ENCODE assay signal across 13 mouse cellular contexts in genomic region chr19:50013659-50014058, GRCm38 (mm10).
DNase-seq lines count a peak whose midpoint lies in the region; ATAC-seq lines count a peak whose summit lies in the region.
"Had no signal": no experiment of that assay in that cellular context is flagged by ENCODE, and none has a peak within 500 bp of the region (broad histone marks: within the 10 kb centered on the region; RNA-seq: fewer than 3 reads in every experiment).

No protein-coding gene starts in this region.

- no peaks in the 10 kb centered on the region for H3K36me3 ChIP-seq in forebrain, embryonic 14.5 days (ENCODE audit: control insufficient read depth, insufficient read depth, low read length)
- H3K36me3 ChIP-seq in forebrain, embryonic 11.5 days (ENCODE audit: control insufficient read depth, insufficient read depth, low read length), result no peaks in the 10 kb centered on the region
- no peaks in the 10 kb centered on the region for H3K36me3 ChIP-seq in lung, embryonic 15.5 days
- H3K36me3 ChIP-seq in liver, embryonic 12.5 days, result no peaks in the 10 kb centered on the region
- H3K36me3 ChIP-seq: embryonic facial prominence, embryonic 13.5 days had no signal

- 35% methylated on average over 2 of the region's 2 CpGs for WGBS in forebrain, embryonic 14.5 days
- WGBS in forebrain, embryonic 11.5 days, result 48% methylated on average over 2 of the region's 2 CpGs
- whole genome bisulfite sequencing in lung, embryonic 15.5 days, result 14% methylated on average over 2 of the region's 2 CpGs
- WGBS in liver, embryonic 12.5 days (ENCODE audit: insufficient replicate concordance), result 48% methylated on average over 2 of the region's 2 CpGs

- no peak overlapping the region for H3K27ac ChIP-seq in forebrain, embryonic 14.5 days (ENCODE audit: low read depth, low read length)
- H3K27ac ChIP-seq in forebrain, embryonic 11.5 days (ENCODE audit: low read depth, low read length), result no peak overlapping the region
- H3K27ac ChIP-seq in lung, embryonic 15.5 days, result no peak overlapping the region
- no peak overlapping the region for H3K27ac ChIP-seq in liver, embryonic 12.5 days
- H3K27ac ChIP-seq: embryonic facial prominence, embryonic 13.5 days; heart, adult 2 months had no signal

- no peak overlapping the region for H3K9ac ChIP-seq in forebrain, embryonic 14.5 days (ENCODE audit: low read length)
- H3K9ac ChIP-seq in forebrain, embryonic 11.5 days (ENCODE audit: low read length), result no peak overlapping the region
- H3K9ac ChIP-seq in lung, embryonic 15.5 days, result no peak overlapping the region
- H3K9ac ChIP-seq in liver, embryonic 12.5 days, result no peak overlapping the region
- H3K9ac ChIP-seq: embryonic facial prominence, embryonic 13.5 days; liver, postnatal 0 days had no signal

- no peak overlapping the region for H3K4me3 ChIP-seq in forebrain, embryonic 14.5 days (ENCODE audit: low read depth, low read length)
- H3K4me3 ChIP-seq in forebrain, embryonic 11.5 days (ENCODE audit: low read depth, low read length), result no peak overlapping the region
- no peak overlapping the region for H3K4me3 ChIP-seq in lung, embryonic 15.5 days
- no peak overlapping the region for H3K4me3 ChIP-seq in liver, embryonic 12.5 days
- H3K4me3 ChIP-seq: embryonic facial prominence, embryonic 13.5 days; heart, adult 2 months had no signal

- H3K27me3 ChIP-seq in forebrain, embryonic 14.5 days (replicated peaks; ENCODE audit: control insufficient read depth, insufficient read depth, low read length), result no peaks in the 10 kb centered on the region
- H3K27me3 ChIP-seq in forebrain, embryonic 11.5 days (ENCODE audit: control insufficient read depth, insufficient read depth, low read length), result no peaks in the 10 kb centered on the region
- H3K27me3 ChIP-seq in lung, embryonic 15.5 days, result no peaks in the 10 kb centered on the region
- H3K27me3 ChIP-seq in liver, embryonic 12.5 days (replicated peaks), result no peaks in the 10 kb centered on the region
- H3K27me3 ChIP-seq: embryonic facial prominence, embryonic 13.5 days had no signal

- peak; percentile 84 for ATAC-seq in forebrain, embryonic 14.5 days
- ATAC-seq in forebrain, embryonic 11.5 days (replicated peaks; ENCODE audit: low FRiP score), result no peak
- peak; percentile 62; the same call in 1 of the 2 replicates for ATAC-seq in lung, embryonic 15.5 days (ENCODE audit: borderline replicate concordance, extremely low read depth, low FRiP score, low TSS enrichment)
- no peak for ATAC-seq in erythroblast, adult 5-6 weeks (replicated peaks; ENCODE audit: low FRiP score, poor library complexity, severe bottlenecking)
- ATAC-seq in liver, embryonic 12.5 days, result no peak
- ATAC-seq: liver, postnatal 0 days had no signal

- peak; percentile 74 for DNase-seq in forebrain, embryonic 14.5 days (ENCODE audit: low spot score)
- no peak for DNase-seq in forebrain, embryonic 11.5 days (ENCODE audit: low spot score)
- DNase-seq in lung, postnatal 10 days, result no peak
- peak; percentile 21 to 25 for DNase-seq in layer of hippocampus, postnatal 36 days
- peak; percentile 10 for DNase-seq in right cerebral cortex, postnatal 14 days
- DNase-seq: heart, adult 2 months; kidney, postnatal 10 days; liver, postnatal 0 days; thymus, postnatal 14 days had no signal

- H3K4me2 ChIP-seq in forebrain, embryonic 14.5 days (ENCODE audit: low read length), result no peak overlapping the region
- no peak overlapping the region for H3K4me2 ChIP-seq in forebrain, embryonic 11.5 days (ENCODE audit: low read depth, low read length, severe bottlenecking)
- H3K4me2 ChIP-seq in lung, embryonic 15.5 days, result no peak overlapping the region
- H3K4me2 ChIP-seq in liver, embryonic 12.5 days, result no peak overlapping the region
- H3K4me2 ChIP-seq: embryonic facial prominence, embryonic 13.5 days had no signal

- H3K9me3 ChIP-seq in forebrain, embryonic 14.5 days (replicated peaks; ENCODE audit: control insufficient read depth, low read length), result no peaks in the 10 kb centered on the region
- H3K9me3 ChIP-seq in forebrain, embryonic 11.5 days (ENCODE audit: control insufficient read depth, low read length), result no peaks in the 10 kb centered on the region
- H3K9me3 ChIP-seq in lung, embryonic 15.5 days, result no peaks in the 10 kb centered on the region
- H3K9me3 ChIP-seq in liver, embryonic 12.5 days (replicated peaks), result no peaks in the 10 kb centered on the region
- H3K9me3 ChIP-seq: embryonic facial prominence, embryonic 13.5 days had no signal

- H3K4me1 ChIP-seq in forebrain, embryonic 14.5 days (ENCODE audit: control insufficient read depth, insufficient read depth, low read length), result no peaks in the 10 kb centered on the region
- no peaks in the 10 kb centered on the region for H3K4me1 ChIP-seq in forebrain, embryonic 11.5 days (replicated peaks; ENCODE audit: control insufficient read depth, insufficient read depth, low read length)
- H3K4me1 ChIP-seq in lung, embryonic 15.5 days, result no peaks in the 10 kb centered on the region
- H3K4me1 ChIP-seq in liver, embryonic 12.5 days, result no peaks in the 10 kb centered on the region
- H3K4me1 ChIP-seq: embryonic facial prominence, embryonic 13.5 days had no signal

Comparison
In these comparisons a context has a peak if more than half of its experiments do, and no peak if none do; other contexts are left out.
1. ATAC-seq: peak in forebrain, embryonic 14.5 days (single experiment) and lung, embryonic 15.5 days (single experiment); none in forebrain, embryonic 11.5 days (single experiment), erythroblast, adult 5-6 weeks (single experiment) and liver, embryonic 12.5 days (single experiment).
2. DNase-seq: peak in forebrain, embryonic 14.5 days (single experiment), layer of hippocampus, postnatal 36 days (2 of 2) and right cerebral cortex, postnatal 14 days (single experiment); none in forebrain, embryonic 11.5 days (single experiment) and lung, postnatal 10 days (single experiment).